Mouse (Mus musculus) forebrain, embryonic 12.5 days (tissue): Measurements from ENCODE around the gene Cryba1. TPM values are rescaled to one million over a fixed set of nuclear protein-coding genes. Genes with fewer than 3 reads are reported as not detected.

Source experiments
- polyA plus RNA-seq: library from polyadenylated mRNA; unstranded; fragments of >200 nt; fragmentation: Nextera tagmentation; extraction: Ambion mirVana; gene quantifications from 2 replicates; pipeline ENCODE4 v1.2.1, GENCODE M21; 2016

Cryba1 gene
- polyA plus RNA-seq, 1 experiment from 2014 or later, result 1.1 TPM

Other genes with a start within 250 kb of the Cryba1 start
- gene Ankrd13b, start 235.6 kb downstream of the Cryba1 start, polyA plus RNA-seq, result 23.0 and 25.1 TPM in 2 replicates
- 14.6 and 14.8 TPM in 2 replicates for gene Git1, start 231.7 kb downstream of the Cryba1 start, polyA plus RNA-seq
- gene Abhd15, start 210.2 kb downstream of the Cryba1 start, polyA plus RNA-seq, result 3.8 and 4.8 TPM in 2 replicates
- gene Trp53i13, start 209.3 kb downstream of the Cryba1 start, polyA plus RNA-seq, result 30.7 and 31.7 TPM in 2 replicates
- gene Gm10392, start 206.1 kb downstream of the Cryba1 start, polyA plus RNA-seq, result 0.17 TPM in 1 of 2 replicates, not detected in the other
- gene Taok1, start 117.5 kb downstream of the Cryba1 start, polyA plus RNA-seq, result 27.7 and 28.5 TPM in 2 replicates
- 5.3 and 5.5 TPM in 2 replicates for gene Nufip2, start 39.1 kb downstream of the Cryba1 start, polyA plus RNA-seq
- 49.4 and 56.7 TPM in 2 replicates for gene Myo18a, start 38.0 kb upstream of the Cryba1 start, polyA plus RNA-seq
- 2.1 and 2.9 TPM in 2 replicates for gene Gm10277, start 62.5 kb upstream of the Cryba1 start, polyA plus RNA-seq
- gene Pipox, start 168.8 kb upstream of the Cryba1 start, polyA plus RNA-seq, result 14.5 and 16.5 TPM in 2 replicates
- 54.0 and 62.2 TPM in 2 replicates for gene Sez6, start 205.5 kb upstream of the Cryba1 start, polyA plus RNA-seq